Mouse (Mus musculus): ENCODE data around the gene Tppp3. TPM values are rescaled to one million over a fixed set of nuclear protein-coding genes. Genes with fewer than 3 reads are reported as not detected.

Gene Tppp3
- polyA plus RNA-seq, 1 experiment, result 0.34 TPM

DNA sequence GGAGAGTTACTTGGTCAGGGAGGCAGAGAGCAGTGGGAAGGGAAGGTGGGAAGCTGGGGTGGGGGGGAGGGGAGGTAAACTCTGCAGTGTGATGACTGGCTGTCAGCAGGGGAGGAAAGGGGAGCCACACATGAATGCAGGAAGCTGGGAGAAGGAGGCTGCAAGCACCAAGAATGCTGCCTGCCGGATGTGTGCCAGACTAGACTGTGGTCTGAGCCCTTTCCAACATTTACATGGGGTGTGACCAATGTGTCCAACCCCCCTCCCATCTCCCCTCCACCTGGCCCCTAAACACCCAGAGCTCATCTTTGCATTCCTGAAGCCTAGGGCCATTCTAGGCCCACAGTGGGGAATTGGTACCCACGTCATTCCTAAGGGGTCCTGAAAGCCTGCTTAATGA, 9.7 kb upstream of the Tppp3 start:
- peaks cover 4% of the 10 kb centered on the region for H3K4me1 ChIP-seq (ENCODE audit: control insufficient read depth)
- no peak for TF ChIP-seq GATA1 (IDR thresholded peaks at IDR 0.05; ENCODE audit: low read length)
- no peak for TF ChIP-seq TAL1 (IDR thresholded peaks at IDR 0.05; ENCODE audit: low read length)
- H3K36me3 ChIP-seq (ENCODE audit: control insufficient read depth), result no peaks in the 10 kb centered on the region
- no peaks in the 10 kb centered on the region for H3K9me3 ChIP-seq (ENCODE audit: control insufficient read depth, low read length)
- H3K27me3 ChIP-seq (ENCODE audit: control insufficient read depth), result peaks cover 2% of the 10 kb centered on the region
- no peak overlapping the region for H3K4me3 ChIP-seq (replicated peaks)

GRCm38 (mm10) chr8:105477792-105478191, 6.5 kb upstream of the Tppp3 start:
- TF ChIP-seq TAL1 (IDR thresholded peaks at IDR 0.05; ENCODE audit: low read length) (no peak), GATA1 (IDR thresholded peaks at IDR 0.05; ENCODE audit: low read length) (no peak)
- H3K4me3 ChIP-seq (replicated peaks), result no peak overlapping the region
- H3K27me3 ChIP-seq (ENCODE audit: control insufficient read depth), result peaks cover 28% of the 10 kb centered on the region

GRCm38 (mm10) chr8:105476628-105477413, 5.5 kb upstream of the Tppp3 start:
- TF ChIP-seq TAL1 (IDR thresholded peaks at IDR 0.05; ENCODE audit: low read length), result no peak
- no peak for TF ChIP-seq GATA1 (IDR thresholded peaks at IDR 0.05; ENCODE audit: low read length)
- peaks cover 37% of the 10 kb centered on the region for H3K27me3 ChIP-seq (ENCODE audit: control insufficient read depth)
- H3K36me3 ChIP-seq (ENCODE audit: control insufficient read depth), result no peaks in the 10 kb centered on the region
- peaks cover 14% of the 10 kb centered on the region for H3K4me1 ChIP-seq (ENCODE audit: control insufficient read depth)
- H3K4me3 ChIP-seq (replicated peaks), result no peak overlapping the region
- no peaks in the 10 kb centered on the region for H3K9me3 ChIP-seq (ENCODE audit: control insufficient read depth, low read length)

More at GRCm38 (mm10) chr8:105477792-105478191, 6.5 kb upstream of the Tppp3 start:
- Histone ChIP-seq H3K36me3 (ENCODE audit: control insufficient read depth) (no peaks in the 10 kb centered on the region), H3K9me3 (ENCODE audit: control insufficient read depth, low read length) (no peaks in the 10 kb centered on the region), H3K4me1 (ENCODE audit: control insufficient read depth) (peaks cover 14% of the 10 kb centered on the region)

DNA sequence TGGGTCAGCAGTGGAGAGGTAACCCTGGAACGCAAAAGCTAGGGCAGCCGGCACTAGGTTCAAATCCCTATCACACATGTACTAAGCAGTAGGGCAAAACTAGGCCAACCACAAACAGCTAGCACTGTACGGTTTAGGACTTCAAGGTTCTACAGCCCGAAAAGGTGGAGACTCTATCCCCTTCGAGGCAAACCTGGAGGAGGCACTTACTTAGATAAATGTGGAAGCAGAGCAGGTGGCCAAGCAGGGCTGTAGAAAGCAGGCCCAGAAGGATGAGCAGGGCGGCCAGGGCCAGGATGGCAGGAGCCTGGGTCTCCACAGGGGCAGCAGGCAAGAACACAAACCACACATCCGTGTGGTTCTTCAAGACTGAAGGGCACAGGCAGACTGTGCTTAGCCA, 4.8 kb upstream of the Tppp3 start:
- peaks cover 44% of the 10 kb centered on the region for H3K27me3 ChIP-seq (ENCODE audit: control insufficient read depth)
- no peaks in the 10 kb centered on the region for H3K9me3 ChIP-seq (ENCODE audit: control insufficient read depth, low read length)
- no peak for TF ChIP-seq GATA1 (IDR thresholded peaks at IDR 0.05; ENCODE audit: low read length)
- no peak for TF ChIP-seq TAL1 (IDR thresholded peaks at IDR 0.05; ENCODE audit: low read length)
- no peaks in the 10 kb centered on the region for H3K36me3 ChIP-seq (ENCODE audit: control insufficient read depth)
- H3K4me3 ChIP-seq (replicated peaks), result no peak overlapping the region
- H3K4me1 ChIP-seq (ENCODE audit: control insufficient read depth), result peaks cover 20% of the 10 kb centered on the region

DNA sequence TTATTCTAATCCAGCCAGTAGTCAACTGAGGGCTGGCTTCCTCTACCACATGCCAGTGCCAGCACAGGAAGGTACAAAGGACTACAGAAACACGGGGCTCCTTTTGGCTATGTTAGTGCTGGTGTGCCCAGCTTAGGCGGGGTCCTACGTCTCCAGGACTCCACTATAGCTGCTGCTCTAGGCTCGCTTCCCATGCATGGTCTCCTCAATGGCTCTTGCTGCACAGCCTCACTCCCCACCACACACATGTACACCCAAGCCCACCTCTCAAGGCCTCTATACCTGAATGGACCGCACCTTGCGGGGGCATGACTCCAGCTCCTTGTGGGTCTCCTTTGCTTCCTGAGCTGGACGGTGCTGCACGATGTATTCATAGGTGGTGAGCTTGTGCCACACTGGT, 4.4 kb upstream of the Tppp3 start:
- Histone ChIP-seq H3K36me3 (ENCODE audit: control insufficient read depth) (no peaks in the 10 kb centered on the region), H3K9me3 (ENCODE audit: control insufficient read depth, low read length) (no peaks in the 10 kb centered on the region), H3K27me3 (ENCODE audit: control insufficient read depth) (peaks cover 48% of the 10 kb centered on the region), H3K4me1 (ENCODE audit: control insufficient read depth) (peaks cover 24% of the 10 kb centered on the region), H3K4me3 (replicated peaks) (no peak overlapping the region)
- TF ChIP-seq TAL1 (IDR thresholded peaks at IDR 0.05; ENCODE audit: low read length), result no peak
- TF ChIP-seq GATA1 (IDR thresholded peaks at IDR 0.05; ENCODE audit: low read length), result no peak

DNA sequence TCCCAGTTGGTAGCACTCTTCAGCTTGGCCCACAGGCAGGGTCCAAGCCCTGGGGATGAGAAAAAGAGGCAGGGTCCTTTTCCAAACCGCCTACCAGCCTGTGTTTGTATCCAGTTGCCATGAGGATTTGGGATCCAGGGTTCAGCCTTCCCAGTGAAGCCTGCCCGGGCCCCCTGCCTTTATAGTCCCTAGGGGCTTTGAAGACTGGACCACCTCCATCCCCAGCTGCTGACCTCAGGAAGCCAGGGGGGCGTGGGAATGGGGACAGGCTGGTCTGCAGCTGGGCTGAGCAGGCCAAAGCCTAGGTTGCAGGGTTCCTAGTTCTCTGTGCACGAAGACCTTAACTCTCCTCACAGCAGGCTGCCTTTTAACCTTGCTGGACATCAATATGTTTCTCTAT, 3.9 kb upstream of the Tppp3 start:
- H3K27me3 ChIP-seq (ENCODE audit: control insufficient read depth), result peaks cover 53% of the 10 kb centered on the region
- TF ChIP-seq TAL1 (IDR thresholded peaks at IDR 0.05; ENCODE audit: low read length), result no peak
- TF ChIP-seq GATA1 (IDR thresholded peaks at IDR 0.05; ENCODE audit: low read length), result no peak
- H3K36me3 ChIP-seq (ENCODE audit: control insufficient read depth), result no peaks in the 10 kb centered on the region
- no peaks in the 10 kb centered on the region for H3K9me3 ChIP-seq (ENCODE audit: control insufficient read depth, low read length)
- H3K4me1 ChIP-seq (ENCODE audit: control insufficient read depth), result peaks cover 29% of the 10 kb centered on the region
- no peak overlapping the region for H3K4me3 ChIP-seq (replicated peaks)

- H3K4me1 ChIP-seq (ENCODE audit: control insufficient read depth), result peaks cover 35% of the 10 kb centered on the region
- peaks cover 57% of the 10 kb centered on the region for H3K27me3 ChIP-seq (ENCODE audit: control insufficient read depth)
These were observed 3.4 kb upstream of the Tppp3 start for GRCm38 (mm10) chr8:105474680-105475079.

DNA sequence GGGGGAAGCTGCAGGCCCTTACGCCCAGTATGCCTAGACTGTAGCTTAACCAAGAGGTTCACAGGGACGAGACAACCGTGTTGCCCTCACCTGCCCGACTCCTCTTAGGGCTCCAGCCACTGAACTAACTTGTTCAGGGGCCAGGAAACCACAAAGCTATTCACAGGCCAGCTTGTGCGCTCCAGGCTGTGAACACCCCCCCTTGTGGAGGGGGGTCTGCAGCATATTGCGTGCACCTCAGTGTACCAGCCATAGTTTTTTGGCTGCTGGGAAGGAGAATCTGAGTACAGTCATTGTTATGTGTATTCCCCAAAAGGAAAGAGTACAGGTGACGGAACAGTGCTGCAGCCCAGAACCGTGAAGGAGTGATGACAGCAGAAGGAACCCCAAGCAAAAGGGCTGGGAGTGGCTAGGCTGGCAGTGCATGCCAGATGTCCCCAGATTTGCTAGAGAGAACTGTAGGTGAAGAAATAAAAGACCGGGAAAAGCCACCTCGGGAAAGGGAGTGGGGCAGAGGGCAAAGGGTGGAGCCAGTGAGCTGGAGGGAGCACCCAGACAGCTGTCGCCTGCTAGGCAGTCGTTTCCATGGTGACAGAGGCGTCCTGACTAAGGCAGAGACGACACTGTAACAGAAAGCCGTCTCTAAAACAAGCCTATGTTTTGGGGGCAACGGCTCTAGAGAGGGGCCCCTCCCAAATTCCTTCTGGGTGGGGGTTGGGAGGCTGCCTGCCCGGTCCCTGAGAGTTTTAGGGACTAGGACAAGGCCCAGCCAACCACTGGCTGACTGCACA, 2.7 kb upstream of the Tppp3 start:
- Histone ChIP-seq H3K4me1 (ENCODE audit: control insufficient read depth) (peaks cover 42% of the 10 kb centered on the region), H3K9me3 (ENCODE audit: control insufficient read depth, low read length) (no peaks in the 10 kb centered on the region), H3K36me3 (ENCODE audit: control insufficient read depth) (no peaks in the 10 kb centered on the region), H3K4me3 (replicated peaks) (no peak overlapping the region), H3K27me3 (ENCODE audit: control insufficient read depth) (peaks cover 57% of the 10 kb centered on the region)
- no peak for TF ChIP-seq TAL1 (IDR thresholded peaks at IDR 0.05; ENCODE audit: low read length)
- no peak for TF ChIP-seq GATA1 (IDR thresholded peaks at IDR 0.05; ENCODE audit: low read length)

More at GRCm38 (mm10) chr8:105474680-105475079, 3.4 kb upstream of the Tppp3 start:
- Histone ChIP-seq H3K9me3 (ENCODE audit: control insufficient read depth, low read length) (no peaks in the 10 kb centered on the region), H3K36me3 (ENCODE audit: control insufficient read depth) (no peaks in the 10 kb centered on the region), H3K4me3 (replicated peaks) (no peak overlapping the region)
- TF ChIP-seq GATA1 (IDR thresholded peaks at IDR 0.05; ENCODE audit: low read length) (no peak), TAL1 (IDR thresholded peaks at IDR 0.05; ENCODE audit: low read length) (no peak)

GRCm38 (mm10) chr8:105472983-105473382, 1.7 kb upstream of the Tppp3 start:
- no peak for TF ChIP-seq TAL1 (IDR thresholded peaks at IDR 0.05; ENCODE audit: low read length)
- TF ChIP-seq GATA1 (IDR thresholded peaks at IDR 0.05; ENCODE audit: low read length), result no peak
- Histone ChIP-seq H3K4me1 (ENCODE audit: control insufficient read depth) (peaks cover 48% of the 10 kb centered on the region), H3K4me3 (replicated peaks) (no peak overlapping the region), H3K9me3 (ENCODE audit: control insufficient read depth, low read length) (no peaks in the 10 kb centered on the region), H3K36me3 (ENCODE audit: control insufficient read depth) (no peaks in the 10 kb centered on the region), H3K27me3 (ENCODE audit: control insufficient read depth) (peaks cover 57% of the 10 kb centered on the region)
